Mouse (Mus musculus) left cerebral cortex, adult 18-20 months (tissue): Measurements from ENCODE around the gene Sirpa. TPM values are rescaled to one million over a fixed set of nuclear protein-coding genes. Genes with fewer than 3 reads are reported as not detected.

ENCODE experiments used
- DNase-seq, 2 experiments: peaks; one replicate each; pipeline ENCODE4 v3.0.0; 2021 to 2022; ENCODE audit warnings: low spot score in 2 of 2, mixed read lengths in 1 of 2
- total RNA-seq, 2 experiments: library from RNA; stranded (reverse); gene quantifications; 2 replicates each; pipeline ENCODE4 v1.2.3; 2021

Sirpa gene
- total RNA-seq, 2 experiments from 2014 or later = 370 to 383 TPM

DNA sequence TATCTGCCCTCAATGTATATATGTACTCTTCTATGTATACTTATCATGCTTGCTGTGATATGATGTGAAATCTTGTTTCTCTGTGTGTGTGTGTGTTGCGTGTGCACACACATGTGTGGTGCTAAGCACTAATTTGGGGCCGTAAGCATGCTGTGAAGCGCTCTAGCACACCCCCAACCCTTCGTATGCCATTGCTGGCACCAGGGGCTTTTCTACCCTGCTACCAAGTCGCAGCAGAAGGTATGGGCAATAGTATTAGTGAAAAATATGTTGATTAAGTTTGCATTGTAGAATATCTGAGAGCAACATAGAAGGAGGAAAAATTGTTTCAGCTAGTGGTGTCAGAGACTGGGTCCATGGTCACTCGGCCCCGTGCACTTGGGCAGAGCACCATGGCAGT is 10.2 kb downstream of the Sirpa start:
- no peak for DNase-seq

DNA sequence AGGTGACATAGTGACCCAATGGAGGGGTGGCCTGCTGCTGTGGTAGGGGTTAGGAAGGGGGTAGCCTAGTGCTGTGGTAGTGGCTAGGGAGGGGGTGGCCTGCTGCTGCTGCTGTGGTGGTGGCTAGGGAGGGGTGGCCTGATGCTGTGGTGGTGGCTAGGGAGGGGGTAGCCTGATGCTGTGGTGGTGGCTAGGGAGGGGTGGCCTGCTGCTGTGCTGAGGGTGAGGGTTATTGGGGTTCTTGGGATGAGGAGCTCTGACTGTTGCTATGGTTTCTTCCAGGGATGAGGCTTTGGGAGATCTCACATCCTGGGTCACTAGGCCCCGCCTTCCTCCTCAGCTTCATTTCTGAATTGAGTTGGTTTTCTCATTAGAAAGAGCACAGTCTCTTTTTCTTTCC is 10.9 kb downstream of the Sirpa start:
- DNase-seq = no peak

DNA sequence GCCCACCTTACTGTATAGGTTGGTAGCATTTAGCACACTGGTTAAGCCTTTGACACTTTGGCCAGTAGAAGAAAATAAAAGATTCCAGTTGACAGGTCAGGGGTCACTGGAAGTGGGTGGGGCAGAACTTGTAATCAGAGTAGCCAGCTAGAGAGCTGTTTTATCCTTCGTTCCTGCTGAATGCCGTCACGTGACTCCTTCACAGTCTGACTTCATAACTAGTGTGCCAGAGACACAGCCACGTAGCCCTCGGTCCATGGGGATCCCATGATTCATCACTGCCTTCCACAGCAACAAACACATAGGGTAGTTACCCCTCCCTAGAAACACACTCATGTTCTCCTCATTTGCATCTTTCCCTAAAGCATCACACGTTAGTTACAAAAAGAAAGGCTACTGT is 11.4 kb downstream of the Sirpa start:
- no peak for DNase-seq

DNA sequence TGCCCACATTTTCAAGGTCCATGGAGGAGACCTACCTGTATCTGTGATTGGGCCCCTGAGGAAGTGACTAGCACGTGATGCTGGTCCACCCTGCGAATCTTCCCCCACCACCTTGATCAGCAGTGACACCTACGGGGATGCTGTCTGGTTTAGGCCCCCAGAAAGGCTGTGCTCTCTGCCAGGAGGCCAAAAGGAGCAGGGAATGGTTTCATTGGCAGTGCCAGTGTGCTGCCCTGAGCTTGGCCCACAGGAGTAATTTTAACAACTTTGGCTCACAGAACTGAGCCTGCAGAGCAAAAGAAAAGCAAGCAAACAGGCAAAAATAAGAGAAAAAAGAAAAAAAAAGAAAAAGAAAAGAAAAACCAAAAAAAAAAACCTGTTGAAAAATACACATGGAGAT is 13.2 kb downstream of the Sirpa start:
- no peak for DNase-seq

DNA sequence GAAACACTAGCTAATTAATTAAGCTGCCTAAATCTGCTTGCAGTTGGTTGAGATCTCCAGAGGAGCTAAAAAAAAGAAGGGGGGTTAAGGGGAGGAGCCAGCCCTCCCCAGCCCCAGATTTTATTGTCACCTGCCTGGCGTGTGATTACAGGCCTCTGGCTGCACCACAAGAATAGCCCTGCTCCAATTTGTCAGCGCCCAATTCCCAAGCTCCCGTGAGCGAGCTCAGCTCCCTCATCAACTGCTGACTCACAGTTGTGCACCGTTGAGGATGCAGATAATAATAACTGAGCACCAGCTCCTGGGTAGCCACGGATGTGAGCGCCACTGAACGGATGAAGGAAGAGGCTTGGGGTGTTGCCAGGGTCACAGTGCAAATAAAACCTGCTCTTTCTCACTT is 13.6 kb downstream of the Sirpa start:
- DNase-seq = peak in 1 of 2 experiments; percentile 45

DNA sequence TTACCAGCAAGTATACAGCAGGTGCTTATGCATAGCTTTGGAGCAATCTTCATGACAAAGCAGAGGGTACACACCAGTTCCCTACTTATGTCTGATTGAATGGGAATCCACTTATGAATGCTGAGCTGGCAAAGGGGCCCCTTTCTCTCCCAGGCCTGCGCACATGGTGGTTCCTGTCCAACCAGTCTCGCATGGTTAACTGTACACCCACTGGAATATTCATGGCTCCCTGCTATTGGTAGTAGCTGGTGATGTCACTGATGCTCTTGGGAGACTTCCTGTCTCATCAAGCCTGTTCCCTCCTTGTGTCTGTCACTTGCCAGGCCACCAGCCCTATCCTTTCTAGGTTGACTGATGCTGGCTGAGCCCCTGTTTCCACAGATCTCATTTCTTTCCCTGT is 14.3 kb downstream of the Sirpa start:
- DNase-seq = no peak

DNA sequence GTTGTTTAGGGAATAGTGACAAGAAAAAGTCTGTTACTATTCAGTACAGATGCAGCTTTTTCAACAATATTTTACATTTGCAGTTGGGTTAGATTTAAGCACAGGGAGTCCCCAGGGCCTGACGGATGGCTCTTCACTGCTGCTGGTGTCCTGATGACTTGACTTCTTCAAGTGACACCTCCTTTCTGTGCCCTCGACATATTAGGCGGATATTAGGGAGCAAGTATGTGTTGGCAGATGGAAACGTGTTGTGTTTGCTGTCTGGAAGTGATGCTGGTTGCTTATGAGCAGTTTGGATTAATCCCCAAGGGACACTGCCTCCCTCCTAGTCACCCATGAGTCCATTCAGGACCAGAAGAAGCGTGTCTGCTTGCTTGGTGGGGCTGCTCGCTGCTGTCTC is 21.3 kb downstream of the Sirpa start:
- DNase-seq = no peak

DNA sequence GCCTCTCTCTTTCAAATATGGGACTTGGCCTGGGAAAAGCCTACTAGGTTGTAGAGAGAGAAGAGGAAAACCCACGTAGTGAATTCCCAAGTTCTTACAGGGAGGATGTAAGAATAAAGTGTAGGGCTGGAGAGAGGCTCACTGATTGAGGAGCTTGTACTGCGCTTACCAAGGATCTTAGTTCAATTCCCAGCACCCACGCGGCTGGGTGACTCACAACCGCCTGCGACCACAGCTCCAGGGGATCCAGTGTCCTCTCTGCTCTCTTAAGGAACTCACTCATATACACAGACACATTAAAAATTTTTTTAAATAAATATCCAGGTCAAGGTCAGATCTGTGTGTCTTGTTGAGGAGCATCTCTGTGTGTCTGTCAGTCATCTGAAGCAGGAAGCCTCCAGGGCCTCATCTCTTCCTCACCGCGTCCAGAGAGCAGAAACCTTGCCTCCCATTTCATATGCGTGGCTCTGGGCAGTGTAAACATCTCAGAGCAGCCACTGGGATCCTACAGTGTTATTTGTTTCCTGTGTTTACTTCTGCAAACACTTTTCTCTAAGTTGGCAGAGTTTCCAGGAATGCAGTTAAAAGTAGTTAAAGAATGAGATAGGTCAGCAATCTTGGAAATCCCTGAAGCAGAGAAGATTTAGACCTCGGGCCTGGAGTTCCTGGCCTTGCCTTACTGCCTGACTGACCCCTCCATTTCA is 22.0 kb downstream of the Sirpa start:
- no peak for DNase-seq

DNA sequence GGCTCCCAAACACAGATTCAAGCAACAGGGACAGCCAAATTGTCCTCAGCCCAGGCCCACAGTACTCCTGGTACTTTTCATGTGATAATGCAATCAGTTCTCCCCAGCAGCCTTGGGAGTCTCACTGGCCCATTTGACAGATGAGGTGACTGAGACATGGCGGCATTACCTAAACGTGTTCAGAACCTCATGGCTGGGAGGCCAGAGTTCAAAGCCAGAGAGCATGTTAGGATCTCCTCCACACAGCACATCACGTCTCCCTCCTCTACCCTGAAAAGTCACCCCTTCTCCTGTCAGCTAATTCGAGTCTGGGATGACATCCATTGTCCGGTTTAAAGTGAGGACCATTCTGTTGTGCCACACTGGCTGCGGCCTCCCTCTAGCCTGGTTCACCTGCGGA is 27.5 kb downstream of the Sirpa start:
- no peak for DNase-seq

DNA sequence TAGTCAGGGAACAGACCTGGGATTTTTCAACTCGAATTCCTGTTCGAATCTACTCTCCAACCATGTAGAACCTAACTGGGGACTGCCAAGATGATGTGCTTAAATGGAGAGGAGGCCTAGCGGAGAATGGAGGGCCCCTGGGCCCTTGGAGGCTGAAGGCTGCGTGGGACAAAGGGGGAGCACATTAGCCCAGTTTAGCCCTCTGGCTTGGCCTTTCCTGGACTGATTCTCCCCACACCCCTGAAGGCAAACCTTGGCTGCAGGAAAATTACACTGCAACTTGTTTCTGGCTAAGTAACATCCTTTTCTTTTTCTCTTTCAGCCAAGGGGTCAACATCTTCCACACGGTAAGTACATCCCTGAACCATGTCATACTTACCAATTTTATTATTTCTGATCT is 28.2 kb downstream of the Sirpa start:
- no peak for DNase-seq

DNA sequence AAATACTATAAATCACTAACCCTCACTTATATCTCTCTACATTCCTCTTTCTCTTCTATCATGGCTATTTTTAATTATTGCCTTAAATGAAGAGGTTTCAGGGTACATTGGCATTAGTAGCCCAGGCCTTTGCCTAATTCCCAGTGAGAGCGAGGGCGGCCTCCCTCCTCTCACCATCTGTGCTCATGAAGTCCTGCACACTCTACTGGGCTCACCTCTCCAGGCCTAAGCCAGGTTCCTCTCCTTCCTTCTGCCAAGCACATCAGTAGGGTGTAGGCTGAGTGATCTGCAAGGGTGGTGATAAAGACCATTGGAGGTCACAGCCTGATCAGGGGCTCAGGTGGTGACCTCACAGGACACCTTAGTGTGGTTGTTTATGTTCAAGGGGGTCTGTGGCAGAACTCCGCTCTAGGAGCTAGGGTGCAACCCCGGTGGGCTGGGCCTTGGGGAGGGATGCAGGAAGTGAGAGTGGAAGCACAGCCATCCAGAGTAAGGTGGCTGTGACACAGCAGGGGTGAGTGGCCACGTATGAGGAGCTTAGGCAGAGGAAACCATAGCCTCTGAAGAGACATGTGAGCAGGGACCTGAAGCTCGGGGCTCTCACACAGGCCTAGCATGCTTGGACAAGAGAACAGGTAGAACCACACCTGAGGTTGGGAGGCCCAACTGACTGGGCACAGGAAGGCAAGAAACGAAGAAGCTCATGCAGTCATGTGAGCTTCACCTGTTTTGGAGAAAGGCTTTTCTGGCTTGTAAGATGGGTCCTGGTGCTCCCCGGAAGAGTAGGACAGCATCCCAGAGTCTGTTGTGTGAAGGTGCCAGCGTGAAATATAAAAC is 29.2 kb downstream of the Sirpa start:
- no peak for DNase-seq

DNA sequence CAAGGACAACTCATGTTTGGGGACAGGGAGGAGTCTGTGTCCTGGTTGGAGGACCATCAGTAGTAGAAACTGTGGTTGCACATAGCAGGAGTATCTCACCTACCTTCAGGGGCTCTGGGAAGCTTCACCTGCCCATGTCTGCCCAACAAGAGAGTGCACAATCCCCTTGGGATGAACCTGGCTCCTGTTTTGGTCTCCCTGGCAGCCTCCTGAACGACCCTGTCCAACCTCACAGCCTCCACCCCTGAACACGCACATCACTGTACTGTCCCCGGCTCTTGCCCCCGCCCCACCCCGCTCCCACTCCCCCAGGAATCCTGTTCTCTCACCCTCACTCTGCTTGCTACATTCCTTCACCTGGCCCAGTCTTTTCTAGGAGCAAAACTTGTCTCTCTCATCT is 30.3 kb downstream of the Sirpa start:
- DNase-seq = no peak

DNA sequence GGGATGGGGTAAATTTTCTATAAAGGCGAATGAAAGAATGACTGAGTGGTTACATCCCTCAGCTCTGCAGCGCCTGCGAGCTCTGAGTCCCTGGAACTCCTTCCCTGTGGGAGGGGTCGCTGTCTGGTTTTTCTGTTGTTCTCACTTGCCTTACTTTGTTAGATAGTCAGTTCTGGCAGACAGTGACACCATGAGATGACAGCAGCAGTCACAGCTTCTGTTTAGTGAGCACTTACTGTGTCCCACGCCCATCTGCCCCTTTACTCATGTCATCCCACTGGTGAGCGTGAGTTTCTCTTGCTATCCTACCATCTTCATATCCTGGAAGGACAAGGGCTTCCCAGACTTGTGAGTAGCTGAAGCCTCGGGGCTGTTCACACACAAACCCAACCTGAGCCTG is 31.1 kb downstream of the Sirpa start:
- peak; percentile 59 to 63 for DNase-seq

DNA sequence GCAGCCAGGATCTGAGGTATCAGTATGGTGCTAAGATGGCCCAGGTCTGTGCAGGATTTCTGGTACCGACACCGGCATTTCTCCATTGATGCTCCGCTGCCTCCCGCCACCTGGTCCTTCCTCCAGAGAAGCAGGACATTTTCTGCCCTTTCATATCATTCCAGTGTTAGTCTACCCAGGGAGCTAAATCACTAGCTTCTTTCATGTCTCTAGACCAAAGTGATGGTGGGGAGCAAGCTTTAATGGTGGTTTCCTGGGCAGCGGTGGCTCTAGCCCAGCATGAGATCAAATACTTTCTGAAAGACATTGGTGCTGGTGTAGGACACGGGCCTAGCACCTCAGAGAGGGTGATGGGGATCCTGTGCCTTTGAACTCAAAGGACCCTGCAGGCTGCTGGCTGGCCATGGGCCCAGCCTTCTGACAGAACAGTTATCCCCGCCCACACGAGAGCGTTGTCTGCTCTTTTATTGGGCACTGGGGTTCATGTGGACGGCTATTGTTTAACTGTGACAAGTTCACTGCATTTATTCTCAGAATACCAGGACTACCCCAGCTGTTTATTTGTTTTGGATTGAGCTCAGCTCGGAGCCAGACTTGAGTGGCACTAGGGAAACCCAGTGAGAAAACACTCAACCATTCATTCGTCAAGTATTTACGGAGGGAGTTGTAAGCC is 31.7 kb downstream of the Sirpa start:
- peak in 1 of 2 experiments; percentile 38 for DNase-seq

DNA sequence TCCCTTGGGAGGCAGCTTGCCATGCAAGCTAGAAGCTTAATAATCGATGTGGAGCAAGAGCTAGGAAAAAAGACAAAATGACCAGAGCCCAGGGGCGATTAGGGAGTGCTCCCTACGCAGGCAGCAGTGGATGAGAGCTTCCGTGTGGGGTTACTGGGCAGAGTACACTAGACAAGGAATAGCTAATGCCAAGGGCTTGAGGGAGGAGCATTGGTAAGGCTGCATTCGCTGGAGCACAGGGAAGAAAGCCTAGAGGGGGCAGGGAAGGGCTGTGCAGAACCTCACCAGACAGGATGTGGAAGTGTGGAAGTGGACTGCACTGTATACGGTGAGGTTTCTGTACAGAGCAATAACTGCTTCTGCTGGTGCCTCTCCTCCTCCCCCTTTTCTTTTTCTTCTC is 32.3 kb downstream of the Sirpa start:
- peak in 1 of 2 experiments; percentile 3 for DNase-seq

DNA sequence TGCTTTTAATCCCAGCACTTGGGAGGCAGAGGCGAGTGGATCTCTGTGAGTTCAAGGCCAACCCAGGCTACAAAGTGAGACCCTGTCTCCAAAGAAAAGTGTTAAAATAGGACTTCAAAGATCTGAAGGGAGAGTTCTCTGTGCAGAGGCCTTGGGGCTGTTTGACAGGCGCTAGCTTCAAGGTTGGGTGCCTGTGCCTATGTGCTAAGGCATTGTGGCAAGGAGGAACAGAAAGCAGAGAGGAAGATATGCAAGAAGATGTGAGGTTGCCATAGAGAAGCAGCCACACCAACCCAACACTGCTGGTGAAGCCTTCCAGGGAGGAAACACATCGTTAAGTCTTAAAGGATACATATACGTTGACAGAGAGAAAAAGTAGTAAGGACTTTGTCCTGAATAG is 33.2 kb downstream of the Sirpa start:
- DNase-seq = no peak

DNA sequence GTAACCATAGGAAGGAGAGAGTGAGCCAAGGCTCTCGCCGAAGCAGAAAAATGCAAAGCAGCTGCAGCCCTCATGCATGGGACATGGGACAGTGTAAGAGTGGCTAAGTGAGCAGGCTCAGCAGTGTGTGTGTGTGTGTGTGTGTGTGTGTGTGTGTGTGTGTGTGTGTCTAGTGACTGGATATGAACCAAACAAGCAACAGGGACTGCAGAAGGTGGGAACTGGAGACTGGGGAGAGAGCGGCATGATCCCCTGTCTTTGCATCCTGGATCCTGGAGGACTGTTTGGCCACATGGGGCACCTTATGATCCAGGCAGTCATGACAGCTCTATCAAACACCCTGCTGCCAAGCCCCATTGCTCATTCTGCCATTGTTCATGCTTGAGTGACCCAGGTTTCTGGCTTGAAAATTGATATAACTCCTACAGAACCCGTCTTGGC is 34.0 kb downstream of the Sirpa start:
- DNase-seq = peak in 1 of 2 experiments; percentile 6

DNA sequence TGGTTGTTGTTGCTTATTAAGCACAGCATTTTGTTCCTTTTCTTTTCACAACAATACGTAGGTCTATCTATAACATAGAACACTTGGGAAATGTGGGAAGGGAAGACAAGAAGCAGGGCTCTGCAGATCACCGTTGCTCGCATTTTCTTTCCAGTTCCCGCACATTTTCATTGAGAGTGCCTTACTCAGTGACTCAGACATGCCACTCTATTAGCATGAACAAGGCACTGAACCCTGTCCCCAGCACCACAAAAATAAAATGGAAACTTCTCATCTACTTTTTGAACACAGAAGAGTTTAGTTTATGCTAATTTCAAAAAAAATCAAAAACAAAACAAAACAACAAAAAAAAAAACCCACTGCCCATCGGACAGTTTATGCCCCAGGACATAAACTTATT is 34.5 kb downstream of the Sirpa start:
- DNase-seq = peak in 1 of 2 experiments; percentile 1

DNA sequence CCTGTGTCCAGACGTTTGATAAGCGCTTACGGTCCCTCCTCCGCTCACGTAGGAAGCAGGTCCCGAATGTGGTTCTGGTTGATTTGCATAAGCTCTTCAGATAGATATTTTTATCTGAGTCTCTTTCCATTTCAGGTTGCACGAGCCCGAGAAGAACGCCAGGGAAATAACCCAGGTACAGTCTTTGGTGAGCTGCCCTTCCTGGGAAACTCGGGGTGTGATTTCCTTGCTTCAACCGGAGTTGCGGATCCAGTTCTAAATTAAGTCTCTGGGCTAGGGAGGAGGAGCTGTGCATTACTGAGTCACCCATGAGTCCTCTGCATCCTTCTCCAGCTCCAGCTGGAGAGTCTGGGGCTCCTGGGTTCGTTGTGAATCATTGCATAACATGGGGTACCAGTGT is 35.2 kb downstream of the Sirpa start:
- peak; percentile 63 to 76 for DNase-seq

DNA sequence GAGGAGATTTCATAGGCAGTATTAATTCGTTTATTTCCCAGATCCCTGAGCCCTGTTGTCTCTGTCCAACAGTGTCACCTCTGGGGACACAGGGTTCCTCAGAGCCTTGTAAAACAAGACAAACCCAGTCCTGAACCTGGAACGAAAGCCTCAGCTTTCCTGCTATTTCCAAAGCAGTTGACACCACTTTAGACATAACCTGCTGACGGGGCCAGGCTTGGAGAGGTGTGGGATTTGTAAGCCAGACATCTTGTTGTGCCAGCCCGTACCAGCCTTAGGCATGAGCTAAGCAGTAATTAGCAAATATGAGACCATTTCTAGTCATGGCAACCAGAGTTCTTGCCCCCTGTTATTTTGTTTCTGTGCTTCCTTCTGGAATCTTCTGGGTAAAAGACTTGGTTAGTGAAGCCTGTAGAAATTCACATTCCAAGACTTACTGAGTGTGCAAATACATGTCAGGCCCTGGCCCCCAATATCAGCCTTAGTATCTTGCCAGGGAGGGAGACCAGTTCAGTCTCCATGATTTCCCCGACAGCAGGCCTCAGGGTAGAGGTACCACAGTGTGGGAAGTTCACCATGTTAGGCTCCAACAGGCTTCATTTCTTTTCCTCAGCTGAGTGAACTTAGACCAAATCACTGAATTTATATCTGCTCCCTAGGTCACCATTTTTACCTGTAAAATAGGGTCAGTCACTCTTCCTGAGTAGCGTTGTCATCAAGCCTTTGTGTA is 36.0 kb downstream of the Sirpa start:
- DNase-seq = peak in 1 of 2 experiments; percentile 0

DNA sequence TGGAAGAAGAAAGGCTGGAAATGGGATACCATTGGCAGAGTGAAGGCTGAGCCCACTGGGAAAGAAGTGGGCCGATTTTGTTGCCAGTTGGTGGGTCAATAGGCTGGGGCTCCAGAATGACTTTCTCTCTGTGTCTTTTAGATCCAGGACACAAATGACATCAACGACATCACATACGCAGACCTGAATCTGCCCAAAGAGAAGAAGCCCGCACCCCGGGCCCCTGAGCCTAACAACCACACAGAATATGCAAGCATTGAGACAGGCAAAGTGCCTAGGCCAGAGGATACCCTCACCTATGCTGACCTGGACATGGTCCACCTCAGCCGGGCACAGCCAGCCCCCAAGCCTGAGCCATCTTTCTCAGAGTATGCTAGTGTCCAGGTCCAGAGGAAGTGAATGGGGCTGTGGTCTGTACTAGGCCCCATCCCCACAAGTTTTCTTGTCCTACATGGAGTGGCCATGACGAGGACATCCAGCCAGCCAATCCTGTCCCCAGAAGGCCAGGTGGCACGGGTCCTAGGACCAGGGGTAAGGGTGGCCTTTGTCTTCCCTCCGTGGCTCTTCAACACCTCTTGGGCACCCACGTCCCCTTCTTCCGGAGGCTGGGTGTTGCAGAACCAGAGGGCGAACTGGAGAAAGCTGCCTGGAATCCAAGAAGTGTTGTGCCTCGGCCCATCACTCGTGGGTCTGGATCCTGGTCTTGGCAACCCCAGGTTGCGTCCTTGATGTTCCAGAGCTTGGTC is 37.3 kb downstream of the Sirpa start:
- DNase-seq = peak in 1 of 2 experiments; percentile 1
